Mouse (Mus musculus): Measurements from ENCODE around the gene Creg1. TPM values are rescaled to one million over a fixed set of nuclear protein-coding genes. Genes with fewer than 3 reads are reported as not detected.
A peak's percentile ranks its signal among the peaks of the same experiment; 100 is the strongest.

Gene Creg1
- polyA plus RNA-seq, 1 experiment from 2014 or later, result 42.9 TPM

GRCm38 (mm10) chr1:165814116-165814515 lies 50.6 kb downstream of the Creg1 start:
- Histone ChIP-seq H3K36me3 (ENCODE audit: control insufficient read depth, insufficient read depth, low read length) (no peaks in the 10 kb centered on the region), H3K4me2 (ENCODE audit: low read length) (no peak overlapping the region; the same call in 1 of the 2 replicates), H3K9ac (ENCODE audit: low read depth, low read length) (peak overlapping the region; percentile 35), H3K4me3 (ENCODE audit: low read length) (no peak overlapping the region), H3K4me1 (ENCODE audit: control insufficient read depth, insufficient read depth, low read depth, low read length) (peaks cover 16% of the 10 kb centered on the region), H3K27me3 (replicated peaks; ENCODE audit: control insufficient read depth, insufficient read depth, low read length) (peaks cover 4% of the 10 kb centered on the region), H3K27ac (ENCODE audit: low read depth, low read length) (no peak overlapping the region), H3K9me3 (ENCODE audit: control insufficient read depth, low read length) (no peaks in the 10 kb centered on the region)
- WGBS, result 13% methylated on average over 7 of the region's 7 CpGs
- ATAC-seq, result no peak

- H3K9me3 ChIP-seq (ENCODE audit: control insufficient read depth, low read length), result no peaks in the 10 kb centered on the region
- peak overlapping the region; percentile 5; the same call in 1 of the 2 replicates for H3K4me2 ChIP-seq (ENCODE audit: low read length)
- 0 out of 2 replicates have a peak overlapping the region, but pooled peaks have one; percentile 35 for H3K9ac ChIP-seq (ENCODE audit: low read depth, low read length)
- H3K27ac ChIP-seq (ENCODE audit: low read depth, low read length), result no peak overlapping the region
- peaks cover 16% of the 10 kb centered on the region for H3K4me1 ChIP-seq (ENCODE audit: control insufficient read depth, insufficient read depth, low read depth, low read length)
- no peak for ATAC-seq
- H3K27me3 ChIP-seq (replicated peaks; ENCODE audit: control insufficient read depth, insufficient read depth, low read length), result peaks cover 4% of the 10 kb centered on the region
- 12% methylated on average over 14 of the region's 14 CpGs for WGBS
- H3K4me3 ChIP-seq (ENCODE audit: low read length), result no peak overlapping the region
- no peaks in the 10 kb centered on the region for H3K36me3 ChIP-seq (ENCODE audit: control insufficient read depth, insufficient read depth, low read length)
Observed at GRCm38 (mm10) chr1:165814521-165815278, 51.2 kb downstream of the Creg1 start.

- Histone ChIP-seq H3K27me3 (replicated peaks; ENCODE audit: control insufficient read depth, insufficient read depth, low read length) (peaks cover 4% of the 10 kb centered on the region), H3K4me3 (ENCODE audit: low read length) (no peak overlapping the region)
- 79% methylated on average over 9 of the region's 9 CpGs for WGBS
Observed at GRCm38 (mm10) chr1:165816391-165816790, 52.8 kb downstream of the Creg1 start.

GRCm38 (mm10) chr1:165817264-165817663 lies 53.7 kb downstream of the Creg1 start:
- Histone ChIP-seq H3K4me3 (ENCODE audit: low read length) (no peak overlapping the region), H3K27me3 (replicated peaks; ENCODE audit: control insufficient read depth, insufficient read depth, low read length) (peaks cover 2% of the 10 kb centered on the region), H3K4me2 (ENCODE audit: low read length) (no peak overlapping the region), H3K4me1 (ENCODE audit: control insufficient read depth, insufficient read depth, low read depth, low read length) (peaks cover 16% of the 10 kb centered on the region), H3K9ac (ENCODE audit: low read depth, low read length) (no peak overlapping the region), H3K9me3 (ENCODE audit: control insufficient read depth, low read length) (no peaks in the 10 kb centered on the region), H3K27ac (ENCODE audit: low read depth, low read length) (no peak overlapping the region), H3K36me3 (ENCODE audit: control insufficient read depth, insufficient read depth, low read length) (no peaks in the 10 kb centered on the region)
- no peak for ATAC-seq
- 55% methylated on average over 9 of the region's 9 CpGs for WGBS

More at GRCm38 (mm10) chr1:165816391-165816790, 52.8 kb downstream of the Creg1 start:
- Histone ChIP-seq H3K27ac (ENCODE audit: low read depth, low read length) (no peak overlapping the region), H3K4me1 (ENCODE audit: control insufficient read depth, insufficient read depth, low read depth, low read length) (peaks cover 16% of the 10 kb centered on the region), H3K9ac (ENCODE audit: low read depth, low read length) (no peak overlapping the region), H3K4me2 (ENCODE audit: low read length) (no peak overlapping the region), H3K36me3 (ENCODE audit: control insufficient read depth, insufficient read depth, low read length) (no peaks in the 10 kb centered on the region), H3K9me3 (ENCODE audit: control insufficient read depth, low read length) (no peaks in the 10 kb centered on the region)
- ATAC-seq, result no peak

- Histone ChIP-seq H3K36me3 (ENCODE audit: control insufficient read depth, insufficient read depth, low read length) (no peaks in the 10 kb centered on the region), H3K4me2 (ENCODE audit: low read length) (no peak overlapping the region), H3K4me1 (ENCODE audit: control insufficient read depth, insufficient read depth, low read depth, low read length) (peaks cover 16% of the 10 kb centered on the region), H3K4me3 (ENCODE audit: low read length) (no peak overlapping the region), H3K9me3 (ENCODE audit: control insufficient read depth, low read length) (no peaks in the 10 kb centered on the region), H3K27me3 (replicated peaks; ENCODE audit: control insufficient read depth, insufficient read depth, low read length) (no peaks in the 10 kb centered on the region; the same call in 1 of the 2 replicates), H3K27ac (ENCODE audit: low read depth, low read length) (no peak overlapping the region), H3K9ac (ENCODE audit: low read depth, low read length) (0 out of 2 replicates have a peak overlapping the region, but pooled peaks have one; percentile 29)
- peak; percentile 35; the same call in 1 of the 2 replicates for ATAC-seq
- WGBS, result 34% methylated on average over 8 of the region's 8 CpGs
Observed at GRCm38 (mm10) chr1:165818145-165818860, 54.8 kb downstream of the Creg1 start.

- Histone ChIP-seq H3K36me3 (ENCODE audit: control insufficient read depth, insufficient read depth, low read length) (no peaks in the 10 kb centered on the region), H3K27me3 (replicated peaks; ENCODE audit: control insufficient read depth, insufficient read depth, low read length) (no peaks in the 10 kb centered on the region; the same call in none of the 2 replicates), H3K9ac (ENCODE audit: low read depth, low read length) (no peak overlapping the region), H3K27ac (ENCODE audit: low read depth, low read length) (no peak overlapping the region), H3K4me3 (ENCODE audit: low read length) (no peak overlapping the region), H3K9me3 (ENCODE audit: control insufficient read depth, low read length) (no peaks in the 10 kb centered on the region), H3K4me1 (ENCODE audit: control insufficient read depth, insufficient read depth, low read depth, low read length) (peaks cover 13% of the 10 kb centered on the region), H3K4me2 (ENCODE audit: low read length) (no peak overlapping the region)
- ATAC-seq, result no peak
- WGBS, result 81% methylated on average over 4 of the region's 4 CpGs
Observed at GRCm38 (mm10) chr1:165819147-165819546, 55.6 kb downstream of the Creg1 start.

- H3K4me3 ChIP-seq (ENCODE audit: low read length), result no peak overlapping the region
- no peaks in the 10 kb centered on the region; the same call in none of the 2 replicates for H3K27me3 ChIP-seq (replicated peaks; ENCODE audit: control insufficient read depth, insufficient read depth, low read length)
- H3K36me3 ChIP-seq (ENCODE audit: control insufficient read depth, insufficient read depth, low read length), result no peaks in the 10 kb centered on the region
- no peak overlapping the region for H3K9ac ChIP-seq (ENCODE audit: low read depth, low read length)
- H3K9me3 ChIP-seq (ENCODE audit: control insufficient read depth, low read length), result no peaks in the 10 kb centered on the region
- WGBS, result 83% methylated on average over 2 of the region's 2 CpGs
- no peak for ATAC-seq
- H3K4me2 ChIP-seq (ENCODE audit: low read length), result no peak overlapping the region
- H3K27ac ChIP-seq (ENCODE audit: low read depth, low read length), result no peak overlapping the region
- peaks cover 5% of the 10 kb centered on the region; the same call in 1 of the 2 replicates for H3K4me1 ChIP-seq (ENCODE audit: control insufficient read depth, insufficient read depth, low read depth, low read length)
Observed at GRCm38 (mm10) chr1:165822031-165822430, 58.5 kb downstream of the Creg1 start.

All from hindbrain, embryonic 16.5 days (tissue).